Mouse (Mus musculus): ENCODE results near the gene Gprin1. TPM values are rescaled to one million over a fixed set of nuclear protein-coding genes. Genes with fewer than 3 reads are reported as not detected.
"Not testable (repeated sequence)": the region's sequence is repeated elsewhere in the genome, so short reads cannot be mapped to it uniquely, and the experiment has no call there.

The Gprin1 gene
- polyA plus RNA-seq, 1 experiment from 2014 or later: 23.5 TPM

- peaks cover 12% of the 10 kb centered on the region; the same call in 1 of the 2 replicates for H3K4me1 ChIP-seq (replicated peaks; ENCODE audit: control insufficient read depth, insufficient read depth, low read length)
- peak within 1 kb of the TSS; percentile 79 for H3K4me2 ChIP-seq (replicated peaks)
- no peaks in the 10 kb centered on the region for H3K36me3 ChIP-seq (replicated peaks; ENCODE audit: control insufficient read depth, insufficient read depth)
- 2% methylated on average over 47 of the region's 49 CpGs for WGBS
- no peak within 1 kb of the TSS; the same call in 1 of the 2 replicates for H3K27ac ChIP-seq
- ATAC-seq (ENCODE audit: low FRiP score) (peak; percentile 84), DNase-seq (ENCODE audit: low spot score) (peak; percentile 86)
- H3K9ac ChIP-seq: peak within 1 kb of the TSS; percentile 55
- H3K27me3 ChIP-seq (ENCODE audit: control insufficient read depth, insufficient read depth, low read length): peaks cover 24% of the 10 kb centered on the region
- H3K9me3 ChIP-seq (ENCODE audit: control insufficient read depth, low read length): no peaks in the 10 kb centered on the region
- peak within 1 kb of the TSS; percentile 42 for H3K4me3 ChIP-seq (replicated peaks; ENCODE audit: low read length)
Measured at GRCm38 (mm10) chr13:54788740-54789560, 39.3 kb upstream of the Gprin1 start, which contains the start of gene Tspan17. TSS of gene Tspan17 (plus strand) at chr13:54789377.

- not testable (repeated sequence) for H3K9ac ChIP-seq; ATAC-seq (ENCODE audit: low FRiP score)
- 44% methylated on average over 2 of the region's 2 CpGs for WGBS
Measured at GRCm38 (mm10) chr13:54787591-54787990, 37.9 kb upstream of the Gprin1 start.

GRCm38 (mm10) chr13:54783698-54784097, 34.0 kb upstream of the Gprin1 start, which contains the start of gene Eif4e1b:
TSS of gene Eif4e1b (plus strand) at chr13:54783998.
- no peak within 1 kb of the TSS for H3K9ac ChIP-seq
- H3K36me3 ChIP-seq (replicated peaks; ENCODE audit: control insufficient read depth, insufficient read depth): no peaks in the 10 kb centered on the region
- H3K4me2 ChIP-seq (replicated peaks): no peak within 1 kb of the TSS
- H3K27ac ChIP-seq: no peak within 1 kb of the TSS
- 86% methylated on average over 4 of the region's 4 CpGs for WGBS
- no peaks in the 10 kb centered on the region for H3K27me3 ChIP-seq (ENCODE audit: control insufficient read depth, insufficient read depth, low read length)
- no peaks in the 10 kb centered on the region for H3K4me1 ChIP-seq (replicated peaks; ENCODE audit: control insufficient read depth, insufficient read depth, low read length)
- no peak for ATAC-seq (ENCODE audit: low FRiP score)
- DNase-seq (ENCODE audit: low spot score): no peak
- no peaks in the 10 kb centered on the region for H3K9me3 ChIP-seq (ENCODE audit: control insufficient read depth, low read length)
- H3K4me3 ChIP-seq (replicated peaks; ENCODE audit: low read length): no peak within 1 kb of the TSS

More at GRCm38 (mm10) chr13:54787591-54787990, 37.9 kb upstream of the Gprin1 start:
- not testable (repeated sequence) for H3K4me3 ChIP-seq (replicated peaks; ENCODE audit: low read length); H3K27ac ChIP-seq; DNase-seq (ENCODE audit: low spot score); H3K9me3 ChIP-seq (ENCODE audit: control insufficient read depth, low read length); H3K4me2 ChIP-seq (replicated peaks); H3K36me3 ChIP-seq (replicated peaks; ENCODE audit: control insufficient read depth, insufficient read depth)
- Histone ChIP-seq H3K27me3 (ENCODE audit: control insufficient read depth, insufficient read depth, low read length) (peaks cover 19% of the 10 kb centered on the region), H3K4me1 (replicated peaks; ENCODE audit: control insufficient read depth, insufficient read depth, low read length) (peaks cover 12% of the 10 kb centered on the region; the same call in 1 of the 2 replicates)

DNA sequence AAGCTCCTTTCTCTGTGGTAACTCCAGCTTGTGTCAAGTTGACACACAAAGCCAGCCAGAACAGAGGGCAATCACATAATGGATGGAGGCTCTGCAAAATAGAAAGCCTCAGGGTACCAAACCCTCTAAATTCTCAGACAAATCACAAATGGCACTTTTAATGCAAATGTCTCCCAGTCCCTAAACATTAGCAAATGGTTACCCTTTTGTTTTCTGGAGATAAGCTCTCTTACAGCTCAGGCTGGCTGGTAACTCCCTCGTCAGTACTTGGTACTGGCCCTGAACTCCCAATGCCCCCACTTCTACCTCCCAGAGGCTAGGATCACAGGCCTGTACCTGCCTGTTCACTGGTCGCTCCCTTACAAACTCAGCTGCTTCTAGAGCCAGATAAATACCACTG, 33.6 kb upstream of the Gprin1 start:
- H3K4me2 ChIP-seq (replicated peaks): no peak overlapping the region

GRCm38 (mm10) chr13:54781086-54781485, 31.4 kb upstream of the Gprin1 start:
- no peak overlapping the region for H3K4me2 ChIP-seq (replicated peaks)
- 89% methylated on average over 3 of the region's 3 CpGs for WGBS
- no peak overlapping the region for H3K9ac ChIP-seq
- no peaks in the 10 kb centered on the region for H3K27me3 ChIP-seq (ENCODE audit: control insufficient read depth, insufficient read depth, low read length)
- H3K36me3 ChIP-seq (replicated peaks; ENCODE audit: control insufficient read depth, insufficient read depth): no peaks in the 10 kb centered on the region
- DNase-seq (ENCODE audit: low spot score): no peak
- H3K4me3 ChIP-seq (replicated peaks; ENCODE audit: low read length): no peak overlapping the region
- no peak overlapping the region for H3K27ac ChIP-seq
- no peak for ATAC-seq (ENCODE audit: low FRiP score)
- H3K4me1 ChIP-seq (replicated peaks; ENCODE audit: control insufficient read depth, insufficient read depth, low read length): no peaks in the 10 kb centered on the region
- no peaks in the 10 kb centered on the region for H3K9me3 ChIP-seq (ENCODE audit: control insufficient read depth, low read length)

More for the DNA sequence above, 33.6 kb upstream of the Gprin1 start:
- ATAC-seq (ENCODE audit: low FRiP score) (no peak), DNase-seq (ENCODE audit: low spot score) (no peak)
- H3K9ac ChIP-seq: no peak overlapping the region
- H3K36me3 ChIP-seq (replicated peaks; ENCODE audit: control insufficient read depth, insufficient read depth): no peaks in the 10 kb centered on the region
- no peak overlapping the region for H3K4me3 ChIP-seq (replicated peaks; ENCODE audit: low read length)
- H3K4me1 ChIP-seq (replicated peaks; ENCODE audit: control insufficient read depth, insufficient read depth, low read length): no peaks in the 10 kb centered on the region
- 65% methylated on average over 2 of the region's 2 CpGs for WGBS
- no peak overlapping the region for H3K27ac ChIP-seq
- no peaks in the 10 kb centered on the region for H3K27me3 ChIP-seq (ENCODE audit: control insufficient read depth, insufficient read depth, low read length)
- H3K9me3 ChIP-seq (ENCODE audit: control insufficient read depth, low read length): no peaks in the 10 kb centered on the region

GRCm38 (mm10) chr13:54780592-54780991, 30.9 kb upstream of the Gprin1 start:
- DNase-seq (ENCODE audit: low spot score): peak; percentile 74
- 73% methylated on average over 3 of the region's 3 CpGs for WGBS

DNA sequence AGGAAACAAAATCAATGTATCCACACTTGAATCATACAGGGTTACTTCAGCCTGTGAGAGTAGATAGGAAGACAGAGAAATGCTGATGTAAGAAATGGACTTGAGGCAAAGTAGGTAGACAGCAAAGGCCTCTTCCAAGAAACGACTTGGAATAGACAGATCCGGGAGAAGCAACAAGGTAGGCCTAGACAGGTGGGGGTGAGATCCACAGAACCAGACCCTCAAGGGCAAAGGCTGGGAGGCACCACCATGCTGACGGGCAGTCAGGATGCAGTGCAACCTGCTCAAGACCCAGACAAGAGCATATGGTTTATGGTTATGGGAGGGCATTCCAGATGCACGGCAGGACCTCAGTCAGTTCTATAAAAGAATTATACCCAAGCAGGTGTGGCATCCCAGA, 17.3 kb upstream of the Gprin1 start:
- H3K4me3 ChIP-seq (replicated peaks; ENCODE audit: low read length): peak overlapping the region; percentile 63; the same call in 1 of the 2 replicates
- 76% methylated on average over 4 of the region's 4 CpGs for WGBS
- peaks cover 51% of the 10 kb centered on the region for H3K27me3 ChIP-seq (ENCODE audit: control insufficient read depth, insufficient read depth, low read length)
- peaks cover 18% of the 10 kb centered on the region for H3K4me1 ChIP-seq (replicated peaks; ENCODE audit: control insufficient read depth, insufficient read depth, low read length)
- DNase-seq (ENCODE audit: low spot score) (no peak), ATAC-seq (ENCODE audit: low FRiP score) (no peak)
- H3K27ac ChIP-seq: no peak overlapping the region
- no peak overlapping the region; the same call in 1 of the 2 replicates for H3K9ac ChIP-seq
- H3K36me3 ChIP-seq (replicated peaks; ENCODE audit: control insufficient read depth, insufficient read depth): no peaks in the 10 kb centered on the region
- no peaks in the 10 kb centered on the region for H3K9me3 ChIP-seq (ENCODE audit: control insufficient read depth, low read length)
- H3K4me2 ChIP-seq (replicated peaks): peak overlapping the region; percentile 82

More at GRCm38 (mm10) chr13:54780592-54780991, 30.9 kb upstream of the Gprin1 start:
- H3K4me2 ChIP-seq (replicated peaks): no peak overlapping the region
- no peaks in the 10 kb centered on the region for H3K4me1 ChIP-seq (replicated peaks; ENCODE audit: control insufficient read depth, insufficient read depth, low read length)
- no peaks in the 10 kb centered on the region for H3K9me3 ChIP-seq (ENCODE audit: control insufficient read depth, low read length)
- no peaks in the 10 kb centered on the region for H3K36me3 ChIP-seq (replicated peaks; ENCODE audit: control insufficient read depth, insufficient read depth)
- H3K27me3 ChIP-seq (ENCODE audit: control insufficient read depth, insufficient read depth, low read length): no peaks in the 10 kb centered on the region
- no peak overlapping the region for H3K9ac ChIP-seq
- no peak overlapping the region for H3K4me3 ChIP-seq (replicated peaks; ENCODE audit: low read length)
- no peak for ATAC-seq (ENCODE audit: low FRiP score)
- no peak overlapping the region for H3K27ac ChIP-seq

- Histone ChIP-seq H3K27me3 (ENCODE audit: control insufficient read depth, insufficient read depth, low read length) (peaks cover 51% of the 10 kb centered on the region), H3K27ac (peak within 1 kb of the TSS; percentile 71), H3K9me3 (ENCODE audit: control insufficient read depth, low read length) (no peaks in the 10 kb centered on the region), H3K4me1 (replicated peaks; ENCODE audit: control insufficient read depth, insufficient read depth, low read length) (peaks cover 18% of the 10 kb centered on the region), H3K4me2 (replicated peaks) (peak within 1 kb of the TSS; percentile 82), H3K36me3 (replicated peaks; ENCODE audit: control insufficient read depth, insufficient read depth) (no peaks in the 10 kb centered on the region), H3K4me3 (replicated peaks; ENCODE audit: low read length) (peak within 1 kb of the TSS; percentile 63), H3K9ac (peak within 1 kb of the TSS; percentile 78)
- ATAC-seq (ENCODE audit: low FRiP score) (peak; percentile 81), DNase-seq (ENCODE audit: low spot score) (peak; percentile 79)
- WGBS: under 1% methylated on average over 35 of the region's 35 CpGs
Measured at GRCm38 (mm10) chr13:54766192-54766768, 16.6 kb upstream of the Gprin1 start, which contains the start of gene Sncb. TSS of gene Sncb (minus strand) at chr13:54766595.

Data from hindbrain, embryonic 14.5 days (tissue).